ENCODE assay signal across 12 mouse cellular contexts in genomic region chr4:97707373-97708152, GRCm38 (mm10).
A peak's percentile ranks its signal among the peaks of the same experiment; 100 is the strongest.
DNase-seq lines count a peak whose midpoint lies in the region; ATAC-seq lines count a peak whose summit lies in the region.
"Had no signal": no experiment of that assay in that cellular context is flagged by ENCODE, and none has a peak within 500 bp of the region (broad histone marks: within the 10 kb centered on the region; RNA-seq: fewer than 3 reads in every experiment).

No protein-coding gene starts in this region.

- no peak overlapping the region for H3K9ac ChIP-seq in forebrain, embryonic 15.5 days (replicated peaks)
- no peak overlapping the region for H3K9ac ChIP-seq in forebrain, embryonic 12.5 days
- H3K9ac ChIP-seq: forebrain, embryonic 13.5 days; liver, embryonic 15.5 days had no signal

- no peak overlapping the region for H3K4me3 ChIP-seq in forebrain, embryonic 10.5 days
- no peak overlapping the region for H3K4me3 ChIP-seq in forebrain, embryonic 15.5 days
- no peak overlapping the region for H3K4me3 ChIP-seq in forebrain, embryonic 12.5 days (replicated peaks)
- H3K4me3 ChIP-seq: forebrain, embryonic 13.5 days; hindbrain, embryonic 10.5 days; liver, embryonic 15.5 days had no signal

- 0 out of 2 replicates have a peak overlapping the region, but pooled peaks have one; percentile 11 for H3K27ac ChIP-seq in forebrain, embryonic 10.5 days
- H3K27ac ChIP-seq in forebrain, embryonic 15.5 days (replicated peaks) = no peak overlapping the region
- H3K27ac ChIP-seq in forebrain, embryonic 12.5 days = no peak overlapping the region
- H3K27ac ChIP-seq: forebrain, embryonic 13.5 days; hindbrain, embryonic 10.5 days; liver, embryonic 15.5 days had no signal

- H3K9me3 ChIP-seq in forebrain, embryonic 10.5 days = no peaks in the 10 kb centered on the region
- H3K9me3 ChIP-seq in forebrain, embryonic 15.5 days = no peaks in the 10 kb centered on the region
- H3K9me3 ChIP-seq in forebrain, embryonic 12.5 days = no peaks in the 10 kb centered on the region
- H3K9me3 ChIP-seq: forebrain, embryonic 13.5 days; hindbrain, embryonic 10.5 days; liver, embryonic 15.5 days had no signal

- H3K36me3 ChIP-seq in forebrain, embryonic 10.5 days (replicated peaks) = no peaks in the 10 kb centered on the region
- no peaks in the 10 kb centered on the region for H3K36me3 ChIP-seq in forebrain, embryonic 15.5 days
- no peaks in the 10 kb centered on the region for H3K36me3 ChIP-seq in forebrain, embryonic 12.5 days (replicated peaks)
- H3K36me3 ChIP-seq: hindbrain, embryonic 10.5 days; liver, embryonic 15.5 days had no signal

- no peak for ATAC-seq in forebrain, embryonic 15.5 days (replicated peaks)
- no peak for ATAC-seq in forebrain, embryonic 12.5 days (ENCODE audit: low FRiP score)
- ATAC-seq: forebrain, embryonic 13.5 days; midbrain, embryonic 16.5 days had no signal

- no peaks in the 10 kb centered on the region; the same call in 1 of the 2 replicates for H3K4me1 ChIP-seq in forebrain, embryonic 10.5 days
- peaks cover 9% of the 10 kb centered on the region for H3K4me1 ChIP-seq in forebrain, embryonic 15.5 days
- peaks cover 8% of the 10 kb centered on the region for H3K4me1 ChIP-seq in forebrain, embryonic 12.5 days
- H3K4me1 ChIP-seq: liver, embryonic 15.5 days had no signal

- H3K4me2 ChIP-seq in forebrain, embryonic 15.5 days (replicated peaks) = no peak overlapping the region
- H3K4me2 ChIP-seq in forebrain, embryonic 12.5 days = no peak overlapping the region
- H3K4me2 ChIP-seq: forebrain, embryonic 13.5 days; liver, embryonic 15.5 days had no signal

- WGBS in forebrain, embryonic 10.5 days = 86% methylated on average over 22 of the region's 22 CpGs
- 87% methylated on average over 22 of the region's 22 CpGs for WGBS in forebrain, embryonic 15.5 days
- 89% methylated on average over 22 of the region's 22 CpGs for WGBS in forebrain, embryonic 12.5 days

- no peak for DNase-seq in forebrain, embryonic 10.5 days (ENCODE audit: extremely low spot score, low spot score)
- peak; percentile 23 to 33 for DNase-seq in adrenal gland, postnatal 36 days
- DNase-seq in kidney, adult 8-10 months = peak; percentile 33 to 40
- peak; percentile 61 for DNase-seq in mesoderm, embryonic 11.5 days (ENCODE audit: low read depth, low spot score)
- no peak for DNase-seq in right cerebral cortex, adult 18-20 months
- DNase-seq in right cerebral cortex, postnatal 36 days (ENCODE audit: low spot score in 2 of 2) = no peak

- no peaks in the 10 kb centered on the region for H3K27me3 ChIP-seq in forebrain, embryonic 10.5 days (ENCODE audit: poor library complexity, severe bottlenecking)
- no peaks in the 10 kb centered on the region for H3K27me3 ChIP-seq in forebrain, embryonic 15.5 days
- 0 out of 2 replicates have a peak, but pooled peaks cover 8% of the 10 kb centered on the region for H3K27me3 ChIP-seq in forebrain, embryonic 12.5 days
- H3K27me3 ChIP-seq: forebrain, embryonic 13.5 days; liver, embryonic 15.5 days had no signal

Comparison
In these comparisons a context has a peak if more than half of its experiments do, and no peak if none do; other contexts are left out.
1. DNase-seq: peak in adrenal gland, postnatal 36 days (2 of 2), kidney, adult 8-10 months (2 of 2) and mesoderm, embryonic 11.5 days (single experiment); none in forebrain, embryonic 10.5 days (single experiment), right cerebral cortex, adult 18-20 months (single experiment) and right cerebral cortex, postnatal 36 days (0 of 2).